Mouse (Mus musculus) forebrain, embryonic 10.5 days (tissue): ENCODE data around the gene Ppm1h. TPM values are rescaled to one million over a fixed set of nuclear protein-coding genes. Genes with fewer than 3 reads are reported as not detected.

Source experiments
- DNase-seq: peaks from one replicate; pipeline ENCODE4 v3.0.0-alpha.2; 2017; ENCODE audit warnings: low spot score; ENCODE audit errors: extremely low spot score
- H3K27ac ChIP-seq: fragments of 300-500 bp; sonication (generic); 2 replicates; pipeline ENCODE4 v1.5.1; 2016; ENCODE audit warnings: mild to moderate bottlenecking
- H3K27me3 ChIP-seq: fragments of 300-500 bp; sonication (generic); 2 replicates; pipeline ENCODE4 v1.6.1; 2016; ENCODE audit warnings: mild to moderate bottlenecking; ENCODE audit not compliant: poor library complexity, severe bottlenecking
- H3K36me3 ChIP-seq: fragments of 300-500 bp; sonication (generic); replicated peaks from 2 replicates; pipeline ENCODE4 v1.6.1; 2016; ENCODE audit warnings: mild to moderate bottlenecking, moderate library complexity
- H3K4me1 ChIP-seq: fragments of 300-500 bp; sonication (generic); 2 replicates; pipeline ENCODE4 v1.6.1; 2016
- H3K4me3 ChIP-seq: fragments of 300-500 bp; sonication (generic); 2 replicates; pipeline ENCODE4 v1.5.1; 2016; ENCODE audit warnings: mild to moderate bottlenecking, moderate library complexity
- H3K9me3 ChIP-seq: fragments of 300-500 bp; sonication (generic); 2 replicates; pipeline ENCODE4 v1.6.1; 2016; ENCODE audit warnings: mild to moderate bottlenecking, moderate library complexity
- WGBS: fragments of 180-500 bp; shearing (Covaris S2); methylation state at CpG from one replicate; pipeline ENCODE4 v1.1.7; 2016; 5-methylcytosine and 5-hydroxymethylcytosine counted together
- polyA plus RNA-seq: library from polyadenylated mRNA; unstranded; fragments of >200 nt; fragmentation: Nextera tagmentation; extraction: Ambion mirVana; gene quantifications from 2 replicates; pipeline ENCODE4 v1.2.1, GENCODE M21; 2016

Ppm1h gene
- 2.7 and 3.7 TPM in 2 replicates for polyA plus RNA-seq

DNA sequence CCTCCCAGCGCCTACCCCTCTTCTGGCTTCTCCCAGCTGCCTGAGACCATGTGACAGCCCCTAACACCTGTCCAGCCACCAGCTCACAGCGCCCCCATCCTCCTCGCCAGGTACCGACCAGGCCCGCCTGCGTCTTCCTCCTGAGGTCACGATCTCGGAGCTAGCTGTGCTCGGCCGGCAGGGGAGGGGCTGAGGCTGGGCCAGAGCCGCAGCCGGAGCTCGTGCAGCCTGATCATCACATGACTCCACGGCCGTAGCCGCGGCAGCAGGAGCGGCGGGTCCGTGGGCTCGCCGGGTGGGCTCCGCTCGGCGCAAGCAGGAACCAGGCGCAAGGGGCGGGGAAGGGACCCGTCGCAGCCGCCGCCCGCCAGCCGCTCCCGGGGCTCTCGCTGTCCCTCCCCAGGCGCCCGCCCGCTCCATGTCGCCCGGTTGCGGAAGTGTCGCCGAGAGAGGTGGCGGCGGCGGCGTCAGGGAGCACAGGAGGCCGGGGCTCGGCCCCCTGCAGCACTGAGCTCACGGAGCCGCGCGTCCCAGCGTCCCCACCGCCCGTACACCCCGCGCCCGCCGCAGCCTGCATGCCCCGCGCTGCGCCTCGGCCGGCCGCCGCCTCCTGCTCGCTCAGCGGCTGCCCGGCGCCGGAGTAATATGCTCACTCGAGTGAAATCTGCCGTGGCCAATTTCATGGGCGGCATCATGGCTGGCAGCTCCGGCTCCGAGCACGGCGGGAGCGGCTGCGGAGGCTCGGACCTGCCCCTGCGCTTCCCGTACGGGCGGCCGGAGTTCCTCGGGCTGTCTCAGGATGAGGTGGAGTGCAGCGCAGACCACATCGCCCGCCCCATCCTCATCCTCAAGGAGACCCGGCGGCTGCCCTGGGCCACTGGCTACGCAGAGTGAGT is at the start of gene Ppm1h:
TSS of gene Ppm1h (plus strand) at position 222 of the 896 bp plus-strand sequence.
- H3K4me3 ChIP-seq: peak within 1 kb of the TSS; percentile 81
- under 1% methylated on average over 84 of the region's 94 CpGs for WGBS

DNA sequence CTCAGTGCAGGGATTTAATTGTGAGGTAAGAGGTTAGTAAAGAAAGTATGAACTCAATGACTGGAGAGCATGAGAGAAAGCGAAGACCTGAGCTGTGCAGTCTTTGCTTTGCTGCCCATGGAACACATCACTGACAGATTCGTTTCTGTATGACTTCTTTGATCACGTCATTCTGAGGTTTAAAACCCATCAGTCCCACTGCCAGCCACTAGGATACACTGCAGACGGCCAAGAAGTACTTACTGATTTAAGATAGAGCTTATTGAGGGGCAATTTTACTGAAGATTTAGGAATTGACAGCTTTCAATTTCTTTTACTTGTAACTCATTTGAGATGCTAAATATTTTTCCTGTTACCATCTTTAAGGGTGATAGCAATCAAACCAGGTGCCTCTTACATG is 49.6 kb upstream of the Ppm1h start:
- Histone ChIP-seq H3K4me1 (no peaks in the 10 kb centered on the region), H3K27ac (no peak overlapping the region), H3K36me3 (no peaks in the 10 kb centered on the region), H3K9me3 (no peaks in the 10 kb centered on the region), H3K27me3 (no peaks in the 10 kb centered on the region), H3K4me3 (no peak overlapping the region)
- 79% methylated on average over 4 of the region's 4 CpGs for WGBS
- no peak for DNase-seq

More for the DNA sequence above, at the start of gene Ppm1h:
- no peaks in the 10 kb centered on the region for H3K36me3 ChIP-seq
- DNase-seq: peak; percentile 71
- H3K27me3 ChIP-seq: peaks cover 49% of the 10 kb centered on the region
- H3K4me1 ChIP-seq: peaks cover 29% of the 10 kb centered on the region
- peak within 1 kb of the TSS; percentile 91 for H3K27ac ChIP-seq
- no peaks in the 10 kb centered on the region for H3K9me3 ChIP-seq

DNA sequence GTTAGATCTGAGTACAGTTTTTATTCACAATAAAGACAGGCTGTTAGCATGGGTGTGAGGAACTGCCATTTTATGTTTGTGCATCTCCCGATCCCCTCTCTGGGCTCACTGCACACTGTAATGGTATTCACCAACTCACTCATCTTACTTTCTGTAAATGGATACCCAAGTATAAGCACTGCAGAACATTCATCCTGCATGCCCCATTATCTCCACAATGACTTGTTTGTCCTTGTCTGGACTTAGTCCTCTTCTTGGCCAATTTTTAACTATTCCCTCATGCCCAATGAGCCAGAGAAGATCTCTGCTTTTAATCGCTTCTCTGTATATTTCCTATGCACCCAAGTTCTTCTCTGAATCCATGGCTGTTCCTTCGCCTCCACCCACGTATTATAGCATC is 38.7 kb upstream of the Ppm1h start:
- 91% methylated on average over 4 of the region's 4 CpGs for WGBS
- DNase-seq: no peak
- Histone ChIP-seq H3K4me1 (0 out of 2 replicates have a peak, but pooled peaks cover 3% of the 10 kb centered on the region), H3K36me3 (no peaks in the 10 kb centered on the region), H3K27ac (no peak overlapping the region), H3K4me3 (no peak overlapping the region), H3K9me3 (no peaks in the 10 kb centered on the region), H3K27me3 (no peaks in the 10 kb centered on the region)

DNA sequence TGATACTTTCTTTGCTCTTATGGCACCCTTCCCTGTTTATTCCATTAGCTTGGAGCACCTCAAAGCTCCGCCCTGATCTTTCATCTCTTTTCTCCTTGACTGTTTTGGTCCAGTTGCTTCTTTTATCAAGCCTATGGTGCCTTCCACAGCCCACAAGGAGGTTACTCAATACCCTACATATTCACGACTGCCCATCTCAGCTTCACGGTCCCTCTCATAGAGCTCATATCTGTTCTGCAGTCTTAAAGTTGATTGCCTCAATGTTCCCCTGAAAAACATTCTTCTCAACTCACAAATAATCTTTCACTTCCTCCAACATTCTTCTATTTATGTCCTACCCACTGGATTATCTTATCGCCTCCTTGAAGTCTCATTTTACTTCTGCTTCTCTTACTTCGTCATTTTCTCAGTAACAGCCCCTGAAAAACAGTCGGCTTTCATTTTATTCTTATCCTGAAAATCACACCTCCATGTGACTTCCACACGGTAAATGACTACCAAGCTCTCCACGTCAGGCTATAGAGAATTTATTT is 37.2 kb upstream of the Ppm1h start:
- H3K36me3 ChIP-seq: no peaks in the 10 kb centered on the region
- H3K9me3 ChIP-seq: no peaks in the 10 kb centered on the region
- no peaks in the 10 kb centered on the region for H3K27me3 ChIP-seq
- H3K4me1 ChIP-seq: 0 out of 2 replicates have a peak, but pooled peaks cover 3% of the 10 kb centered on the region
- no peak for DNase-seq
- WGBS: 92% methylated on average over 8 of the region's 8 CpGs
- no peak overlapping the region for H3K4me3 ChIP-seq
- no peak overlapping the region for H3K27ac ChIP-seq

DNA sequence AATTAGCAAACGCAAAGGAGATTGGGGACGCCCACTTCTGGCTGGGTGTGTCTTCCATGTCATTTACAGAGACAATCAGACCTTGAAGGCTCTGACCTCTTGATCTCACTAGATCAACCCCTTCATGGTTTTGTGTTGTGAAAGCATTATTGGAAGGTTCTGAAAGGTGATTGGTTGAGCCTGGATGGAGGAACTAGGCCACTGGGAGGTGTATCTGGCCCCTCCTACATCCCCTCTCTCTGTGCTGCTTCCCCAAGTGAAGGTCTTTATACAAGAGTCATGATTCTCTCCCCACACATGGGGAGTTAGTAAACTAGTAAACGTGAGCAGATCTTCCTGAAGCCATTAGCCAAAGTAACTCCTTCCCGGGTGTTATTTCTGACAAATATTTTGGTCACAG is 36.4 kb upstream of the Ppm1h start:
- Histone ChIP-seq H3K27me3 (no peaks in the 10 kb centered on the region), H3K4me3 (no peak overlapping the region), H3K9me3 (no peaks in the 10 kb centered on the region), H3K27ac (no peak overlapping the region), H3K4me1 (0 out of 2 replicates have a peak, but pooled peaks cover 3% of the 10 kb centered on the region), H3K36me3 (no peaks in the 10 kb centered on the region)
- WGBS: 93% methylated on average over 4 of the region's 4 CpGs
- DNase-seq: no peak

DNA sequence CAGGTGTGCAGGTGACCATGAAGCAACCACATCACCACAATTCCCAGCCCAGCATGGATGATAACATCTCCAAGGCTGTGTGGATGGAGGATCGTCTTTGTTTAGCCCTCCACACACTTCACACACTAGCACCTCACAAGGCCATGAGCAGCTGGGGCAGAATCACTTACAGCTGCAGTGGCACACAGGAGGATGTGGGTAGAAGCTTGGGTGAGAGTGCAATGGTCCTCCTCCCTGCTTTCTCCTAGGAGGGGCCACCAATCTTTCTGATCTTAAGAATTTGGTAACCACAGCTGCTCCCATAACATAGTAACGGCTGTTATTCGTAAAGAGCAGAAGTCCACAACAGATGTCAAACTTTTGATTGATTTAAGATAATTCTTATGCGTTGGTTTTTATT is 26.6 kb upstream of the Ppm1h start:
- H3K27me3 ChIP-seq: no peaks in the 10 kb centered on the region
- no peaks in the 10 kb centered on the region for H3K4me1 ChIP-seq
- DNase-seq: no peak
- 93% methylated on average over 4 of the region's 4 CpGs for WGBS
- no peaks in the 10 kb centered on the region for H3K9me3 ChIP-seq
- no peak overlapping the region for H3K4me3 ChIP-seq
- no peak overlapping the region for H3K27ac ChIP-seq
- H3K36me3 ChIP-seq: no peaks in the 10 kb centered on the region

DNA sequence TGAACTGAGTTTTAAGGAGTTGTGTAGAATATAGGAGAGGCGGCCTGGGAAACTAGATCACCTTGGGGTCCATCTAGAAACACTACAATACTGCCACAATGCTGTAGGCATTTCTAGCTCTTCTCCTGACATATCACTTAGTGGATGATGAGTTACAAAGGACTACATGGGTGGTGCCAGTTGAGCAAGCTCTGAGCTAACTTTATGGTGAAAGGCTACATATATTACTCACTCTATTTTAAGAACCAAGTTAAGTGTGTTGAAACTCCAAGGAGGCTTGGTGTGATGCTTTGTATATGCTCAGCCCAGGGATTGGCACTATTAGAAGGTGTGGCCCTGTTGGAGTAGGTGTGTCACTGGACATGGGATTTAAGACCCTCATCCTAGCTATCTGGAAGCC is 26.0 kb upstream of the Ppm1h start:
- Histone ChIP-seq H3K36me3 (no peaks in the 10 kb centered on the region), H3K9me3 (no peaks in the 10 kb centered on the region), H3K27ac (no peak overlapping the region), H3K4me1 (no peaks in the 10 kb centered on the region), H3K27me3 (no peaks in the 10 kb centered on the region), H3K4me3 (no peak overlapping the region)
- DNase-seq: no peak
- WGBS: 91% methylated on average over 1 of the region's 1 CpGs

DNA sequence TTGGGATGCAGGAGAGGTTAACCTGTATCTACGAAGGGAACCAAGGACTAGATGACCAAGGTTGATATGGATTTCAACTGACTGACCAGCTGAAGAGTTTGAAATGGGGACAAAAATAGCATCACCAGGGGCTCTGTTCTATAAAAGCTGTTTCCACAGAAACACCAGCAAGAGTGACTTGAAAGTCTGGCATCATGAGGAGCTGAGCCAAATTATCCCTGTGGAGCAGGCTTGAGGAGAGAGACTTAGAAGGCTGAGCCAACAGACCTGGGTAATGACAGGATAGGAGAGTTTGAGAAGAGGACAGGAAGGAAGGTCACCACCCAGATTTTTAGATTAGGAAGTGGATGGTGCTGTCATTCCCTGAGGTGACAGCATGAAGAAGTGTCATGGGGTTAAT is 12.9 kb upstream of the Ppm1h start:
- Histone ChIP-seq H3K36me3 (no peaks in the 10 kb centered on the region), H3K9me3 (no peaks in the 10 kb centered on the region), H3K4me1 (no peaks in the 10 kb centered on the region), H3K27me3 (no peaks in the 10 kb centered on the region), H3K4me3 (no peak overlapping the region), H3K27ac (no peak overlapping the region)
- DNase-seq: no peak
- 100% methylated on average over 1 of the region's 1 CpGs for WGBS

DNA sequence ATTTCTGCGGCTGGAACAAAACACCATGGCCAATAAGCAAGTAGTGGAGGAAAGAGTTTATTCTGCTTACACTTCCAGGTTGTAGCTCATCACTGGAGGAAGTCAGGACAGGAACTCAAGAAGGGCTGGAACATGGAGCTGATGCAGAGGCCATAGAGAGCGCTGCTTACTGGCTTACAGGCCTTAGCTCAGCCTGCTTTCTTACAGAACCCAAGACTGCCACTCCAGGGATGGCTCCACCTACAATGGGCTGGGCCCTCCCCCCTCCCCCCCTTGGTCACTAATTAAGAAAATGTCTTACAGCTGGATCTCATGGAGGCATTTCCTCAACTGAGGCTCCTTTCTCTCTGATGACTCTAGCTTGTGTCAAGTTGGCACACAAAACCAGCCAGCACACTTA is 7.3 kb upstream of the Ppm1h start:
- H3K4me1 ChIP-seq: 0 out of 2 replicates have a peak, but pooled peaks cover 8% of the 10 kb centered on the region
- no peaks in the 10 kb centered on the region for H3K9me3 ChIP-seq
- no peak overlapping the region for H3K27ac ChIP-seq
- no peak for DNase-seq
- 0 out of 2 replicates have a peak, but pooled peaks cover 1% of the 10 kb centered on the region for H3K27me3 ChIP-seq
- no peaks in the 10 kb centered on the region for H3K36me3 ChIP-seq
- H3K4me3 ChIP-seq: no peak overlapping the region
- 65% methylated on average over 2 of the region's 2 CpGs for WGBS

DNA sequence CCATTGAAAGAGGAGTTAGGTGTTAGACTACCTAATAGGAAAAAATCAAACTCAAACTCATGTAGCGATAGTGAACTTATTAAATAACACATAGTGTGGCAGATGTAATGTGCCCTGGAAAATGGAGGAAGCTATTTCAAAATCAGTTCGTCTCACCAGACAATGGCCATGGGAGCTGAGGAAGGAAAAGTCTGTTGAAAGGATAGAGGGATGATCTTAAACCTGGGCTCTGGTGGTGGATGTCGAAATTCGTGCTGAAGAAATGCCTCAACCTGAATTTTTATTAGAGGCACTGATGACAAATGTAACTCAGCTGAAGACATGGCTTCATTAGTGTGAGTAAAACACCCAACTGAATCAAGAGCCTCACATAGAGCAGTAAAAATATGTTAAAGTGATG is 6.5 kb upstream of the Ppm1h start:
- Histone ChIP-seq H3K4me3 (no peak overlapping the region), H3K27me3 (0 out of 2 replicates have a peak, but pooled peaks cover 9% of the 10 kb centered on the region), H3K4me1 (0 out of 2 replicates have a peak, but pooled peaks cover 8% of the 10 kb centered on the region), H3K27ac (no peak overlapping the region), H3K36me3 (no peaks in the 10 kb centered on the region), H3K9me3 (no peaks in the 10 kb centered on the region)
- no peak for DNase-seq
- 89% methylated on average over 4 of the region's 4 CpGs for WGBS

DNA sequence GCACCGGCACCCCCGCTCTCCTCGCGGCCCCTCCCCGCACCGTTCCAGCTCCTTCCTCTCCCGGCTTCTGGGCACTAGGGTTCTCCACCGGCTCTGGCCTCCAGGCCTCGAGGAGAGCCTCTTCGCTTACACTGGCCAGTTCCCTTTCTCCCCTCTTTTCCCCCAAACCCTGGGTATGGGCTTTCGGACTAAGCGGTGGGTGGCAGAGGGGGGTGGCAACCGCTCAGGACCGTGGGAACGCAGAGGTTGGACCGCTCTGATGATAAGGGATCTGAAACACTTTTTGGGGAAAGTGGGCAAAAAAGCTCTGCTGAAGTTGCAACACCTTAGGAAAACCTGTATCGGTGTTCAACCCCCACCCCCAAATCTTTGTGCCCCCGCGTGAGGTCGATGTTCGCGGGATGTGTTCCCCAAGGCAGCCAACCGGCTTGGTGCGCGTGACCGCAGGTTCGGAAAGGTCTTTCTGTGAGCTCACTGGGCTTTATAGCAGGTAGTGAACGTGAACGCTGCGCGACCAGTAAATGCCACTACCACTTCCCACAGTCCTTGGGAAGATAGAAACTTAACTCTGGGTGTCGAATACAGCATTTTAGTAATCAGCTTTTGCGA is 979 bp downstream of the Ppm1h start:
- Histone ChIP-seq H3K27ac (peak overlapping the region; percentile 91), H3K4me1 (peaks cover 29% of the 10 kb centered on the region), H3K27me3 (peaks cover 49% of the 10 kb centered on the region), H3K36me3 (no peaks in the 10 kb centered on the region), H3K9me3 (no peaks in the 10 kb centered on the region), H3K4me3 (peak overlapping the region; percentile 81)
- under 1% methylated on average over 33 of the region's 33 CpGs for WGBS
- DNase-seq: no peak

DNA sequence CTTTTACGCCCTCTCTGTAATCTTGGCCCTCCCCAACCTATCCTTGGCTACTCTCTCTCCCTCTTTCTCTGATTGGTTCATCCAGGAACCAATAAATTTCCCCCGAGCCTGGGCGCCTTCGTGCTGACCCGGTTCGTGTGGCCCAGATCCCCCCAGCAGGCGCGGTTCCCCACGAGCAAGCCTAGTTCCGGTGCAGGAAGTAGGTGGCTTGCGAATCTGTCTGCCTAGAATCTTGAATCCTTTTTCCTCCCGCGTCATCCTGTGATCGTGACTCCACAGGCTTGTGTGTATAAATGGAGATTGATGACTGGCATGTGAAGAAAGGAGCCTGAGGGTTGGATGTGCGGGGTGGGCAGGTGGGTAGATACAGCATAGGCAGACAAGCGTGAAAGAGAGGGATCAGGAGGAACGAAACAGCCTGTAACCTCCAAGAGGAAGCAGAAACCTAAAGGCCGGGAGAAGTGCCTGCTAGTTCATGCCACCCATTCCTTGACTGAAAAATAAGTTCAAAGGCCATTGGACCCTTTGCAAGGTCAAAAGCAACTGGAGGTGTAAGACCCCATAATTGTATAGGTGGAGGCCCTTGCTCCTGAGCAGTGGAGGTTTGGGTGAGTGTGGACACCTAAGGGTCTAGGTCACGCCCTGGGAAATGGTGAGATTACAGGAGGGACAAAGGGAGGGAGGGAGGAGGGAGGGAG is 2.0 kb downstream of the Ppm1h start:
- H3K9me3 ChIP-seq: no peaks in the 10 kb centered on the region
- H3K27me3 ChIP-seq: peaks cover 49% of the 10 kb centered on the region
- peaks cover 29% of the 10 kb centered on the region for H3K4me1 ChIP-seq
- no peaks in the 10 kb centered on the region for H3K36me3 ChIP-seq
- no peak for DNase-seq
- WGBS: 6% methylated on average over 19 of the region's 19 CpGs
- no peak overlapping the region for H3K27ac ChIP-seq
- peak overlapping the region; percentile 81 for H3K4me3 ChIP-seq
